Comparison of ENCODE assay signal across 17 mouse cellular contexts in the genomic region with DNA sequence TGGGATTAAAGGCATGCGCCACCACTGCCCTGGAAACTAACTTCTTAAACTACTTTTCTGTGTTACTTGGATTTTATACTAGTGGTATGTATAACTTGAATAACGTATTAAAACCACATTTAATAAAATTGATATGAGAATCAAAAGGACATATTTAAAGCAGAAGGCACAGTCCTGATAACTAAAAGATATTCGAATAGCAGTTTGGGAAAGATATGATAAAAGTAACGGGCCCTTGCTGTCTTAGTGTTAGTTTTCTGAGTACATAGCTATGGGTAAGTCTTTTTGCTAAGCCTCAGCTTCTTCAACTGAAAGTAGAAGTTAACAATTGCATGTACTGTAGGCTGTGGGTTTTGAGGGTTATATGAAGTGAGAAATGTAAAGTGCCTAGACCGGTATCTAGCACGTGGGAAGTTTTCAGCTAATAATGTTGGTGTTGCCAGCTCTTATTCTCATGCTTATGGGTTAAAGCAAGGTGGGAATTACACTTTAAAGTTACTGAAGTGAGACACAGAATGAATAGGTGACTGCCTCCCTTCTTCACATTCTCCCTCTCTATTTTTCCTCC. TPM values are rescaled to one million over a fixed set of nuclear protein-coding genes. Genes with fewer than 3 reads are reported as not detected.
"Had no signal": no experiment of that assay in that cellular context is flagged by ENCODE, and none has a peak within 500 bp of the region (broad histone marks: within the 10 kb centered on the region; RNA-seq: fewer than 3 reads in every experiment).

No protein-coding gene starts in this region.

- H3K4me3 ChIP-seq: left cerebral cortex, adult 2 months; limb, embryonic 15.5 days; midbrain, embryonic 10.5 days; myocyte; neural tube, embryonic 15.5 days; stomach, embryonic 15.5 days had no signal

- H3K9me3 ChIP-seq: limb, embryonic 15.5 days; midbrain, embryonic 10.5 days; neural tube, embryonic 15.5 days; stomach, embryonic 15.5 days had no signal

- H3K36me3 ChIP-seq: limb, embryonic 15.5 days; midbrain, embryonic 10.5 days; neural tube, embryonic 15.5 days; stomach, embryonic 15.5 days had no signal

- H3K27ac ChIP-seq: limb, embryonic 15.5 days; macrophage; midbrain, embryonic 10.5 days; neural tube, embryonic 15.5 days; stomach, embryonic 15.5 days had no signal

- DNase-seq: kidney, adult 11 months; kidney, postnatal 10 days; kidney, postnatal 4 days; lung, postnatal 10 days; midbrain, embryonic 14.5 days; right cerebral cortex, postnatal 4 days; spleen, adult 18-20 months; thymus, postnatal 36 days had no signal

- H3K9ac ChIP-seq: limb, embryonic 15.5 days; lung, embryonic 14.5 days; neural tube, embryonic 15.5 days; stomach, embryonic 15.5 days had no signal

- H3K4me2 ChIP-seq: limb, embryonic 15.5 days; lung, embryonic 14.5 days; neural tube, embryonic 15.5 days; stomach, embryonic 15.5 days had no signal

- H3K27me3 ChIP-seq: limb, embryonic 15.5 days; neural tube, embryonic 15.5 days; stomach, embryonic 15.5 days had no signal

RNA-seq across cellular contexts. Expression of gene Ccdc177, which starts 44.5 kb away (rescaled TPM):
- polyA plus RNA-seq: macrophage; myocyte; thymus, postnatal 0 days had no signal
